Mouse (Mus musculus): ENCODE results near the gene Ceacam19. TPM values are rescaled to one million over a fixed set of nuclear protein-coding genes. Genes with fewer than 3 reads are reported as not detected.
A peak's percentile ranks its signal among the peaks of the same experiment; 100 is the strongest.

Ceacam19 gene
- polyA plus RNA-seq, 1 experiment = not detected

DNA sequence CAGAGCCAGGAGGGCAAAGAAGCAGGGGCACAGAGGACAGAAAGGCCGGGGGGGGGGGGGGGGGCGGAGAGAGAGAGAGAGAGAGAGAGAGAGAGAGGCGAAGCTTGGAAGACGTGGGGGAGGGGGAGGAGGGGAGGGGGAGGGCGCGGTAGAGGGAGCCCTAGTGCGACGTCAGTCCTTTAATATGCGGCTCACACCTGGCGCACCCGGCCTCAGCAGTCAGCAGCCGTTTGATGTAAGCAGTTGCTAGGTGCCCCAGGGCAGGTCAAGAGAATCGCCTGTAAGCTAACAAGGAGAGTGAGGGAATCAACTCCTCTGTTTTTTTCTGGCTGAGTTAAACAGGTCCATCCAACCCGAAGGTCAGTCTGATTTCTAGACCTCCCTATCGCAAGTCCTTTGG is 36.0 kb upstream of the Ceacam19 start:
- peaks cover 3% of the 10 kb centered on the region for H3K36me3 ChIP-seq (ENCODE audit: control insufficient read depth, insufficient read depth)
- no peak overlapping the region for H3ac ChIP-seq (ENCODE audit: control insufficient read depth, insufficient read length, low read depth)
- H3K79me3 ChIP-seq (ENCODE audit: low read depth) = peaks cover 10% of the 10 kb centered on the region
- TF ChIP-seq MAX (IDR thresholded peaks at IDR 0.05) (no peak), CTCF (IDR thresholded peaks at IDR 0.05; ENCODE audit: control insufficient read depth, insufficient read depth, insufficient read length) (no peak), CEBPB (IDR thresholded peaks at IDR 0.05; ENCODE audit: low read depth) (no peak), MYOG (IDR thresholded peaks at IDR 0.05; ENCODE audit: control insufficient read depth, extremely low read depth, insufficient read length) (no peak), FOSL1 (IDR thresholded peaks at IDR 0.05; ENCODE audit: insufficient read depth, low read length, poor library complexity, severe bottlenecking) (no peak), MYOD1 (IDR thresholded peaks at IDR 0.05; ENCODE audit: control insufficient read depth, insufficient read length, low read depth) (no peak), USF1 (IDR thresholded peaks at IDR 0.05; ENCODE audit: low read depth) (no peak)
- H3K27me3 ChIP-seq (ENCODE audit: control insufficient read depth, insufficient read depth, insufficient read length) = no peaks in the 10 kb centered on the region
- no peak overlapping the region for H3K4me3 ChIP-seq (ENCODE audit: insufficient read depth, poor library complexity, severe bottlenecking)
- peaks cover 30% of the 10 kb centered on the region for H3K79me2 ChIP-seq (ENCODE audit: control insufficient read depth, insufficient read depth)

DNA sequence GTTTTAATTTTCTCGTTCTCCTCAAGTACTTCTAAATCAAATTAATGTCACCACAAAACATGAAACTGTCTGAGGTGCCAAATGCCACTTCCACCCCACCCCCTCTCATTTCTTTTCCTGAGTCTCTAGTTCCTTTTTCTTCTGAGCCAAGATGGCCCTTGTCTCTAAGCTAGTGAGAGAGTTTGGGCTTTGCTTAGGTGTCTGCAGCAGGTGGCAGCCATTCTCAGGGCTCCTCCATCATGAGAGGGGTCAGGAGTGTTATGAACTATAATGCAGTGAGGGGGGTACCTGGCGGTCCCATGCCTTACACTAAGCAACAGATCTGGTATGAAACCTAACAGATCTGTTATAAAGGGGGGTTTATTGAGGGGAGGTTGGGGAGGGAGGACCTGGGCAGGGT is 35.6 kb upstream of the Ceacam19 start:
- Histone ChIP-seq H3K36me3 (ENCODE audit: control insufficient read depth, insufficient read depth) (peaks cover 7% of the 10 kb centered on the region), H3K79me2 (ENCODE audit: control insufficient read depth, insufficient read depth) (peaks cover 35% of the 10 kb centered on the region), H3K4me3 (ENCODE audit: insufficient read depth, poor library complexity, severe bottlenecking) (no peak overlapping the region), H3K27me3 (ENCODE audit: control insufficient read depth, insufficient read depth, insufficient read length) (no peaks in the 10 kb centered on the region), H3ac (ENCODE audit: control insufficient read depth, insufficient read length, low read depth) (no peak overlapping the region), H3K79me3 (ENCODE audit: low read depth) (peaks cover 15% of the 10 kb centered on the region)
- TF ChIP-seq CTCF (IDR thresholded peaks at IDR 0.05; ENCODE audit: control insufficient read depth, insufficient read depth, insufficient read length) (no peak), MAX (IDR thresholded peaks at IDR 0.05) (no peak), USF1 (IDR thresholded peaks at IDR 0.05; ENCODE audit: low read depth) (no peak), MYOD1 (IDR thresholded peaks at IDR 0.05; ENCODE audit: control insufficient read depth, insufficient read length, low read depth) (no peak), FOSL1 (IDR thresholded peaks at IDR 0.05; ENCODE audit: insufficient read depth, low read length, poor library complexity, severe bottlenecking) (no peak), CEBPB (IDR thresholded peaks at IDR 0.05; ENCODE audit: low read depth) (no peak)

DNA sequence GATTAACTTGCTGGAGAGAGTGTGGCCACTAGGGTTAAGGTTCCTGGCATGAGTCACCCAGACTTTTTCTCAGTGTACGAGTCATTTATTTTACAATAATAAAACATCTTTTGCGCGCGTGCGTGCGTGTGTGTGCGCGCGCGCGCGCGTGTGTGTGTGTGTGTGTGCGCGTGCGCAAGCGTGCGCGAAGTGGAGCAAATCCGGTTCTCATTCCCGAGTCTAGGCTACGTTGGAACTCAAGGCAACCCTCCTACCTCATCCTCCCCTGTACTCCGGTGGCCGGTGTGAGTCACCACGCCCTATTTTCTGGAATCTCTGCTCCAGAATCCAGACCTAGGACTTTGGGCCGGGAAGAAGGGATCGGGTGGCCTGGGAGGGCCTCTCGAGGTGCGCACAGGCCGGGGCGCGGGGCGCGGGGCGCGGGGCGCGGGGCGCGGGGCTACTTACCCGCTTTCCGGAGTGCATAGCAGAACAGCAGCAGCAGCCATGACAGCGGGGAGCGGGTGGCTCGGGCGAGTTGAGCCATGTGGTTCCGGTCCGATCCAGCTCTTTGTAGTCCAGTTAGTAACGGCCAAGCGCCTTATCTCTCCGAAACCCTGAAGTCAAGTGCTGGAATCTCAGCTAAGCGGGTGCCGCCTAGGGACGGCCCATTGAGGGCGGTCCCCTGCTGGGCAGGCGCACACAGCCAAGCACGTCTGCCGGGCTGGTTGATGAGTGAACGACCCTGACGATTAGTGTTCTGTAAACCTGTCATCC is 32.9 kb upstream of the Ceacam19 start, which contains the start of gene Pvr:
TSS of gene Pvr (minus strand) at position 655 of the 756 bp plus-strand sequence.
- H3K36me3 ChIP-seq (ENCODE audit: control insufficient read depth, insufficient read depth) = peaks cover 33% of the 10 kb centered on the region
- peaks cover 28% of the 10 kb centered on the region for H3K79me3 ChIP-seq (ENCODE audit: low read depth)
- no peaks in the 10 kb centered on the region for H3K27me3 ChIP-seq (ENCODE audit: control insufficient read depth, insufficient read depth, insufficient read length)
- H3K79me2 ChIP-seq (ENCODE audit: control insufficient read depth, insufficient read depth) = peaks cover 50% of the 10 kb centered on the region
- TF ChIP-seq FOSL1 (IDR thresholded peaks at IDR 0.05; ENCODE audit: insufficient read depth, low read length, poor library complexity, severe bottlenecking) (peak; percentile 1), CTCF (IDR thresholded peaks at IDR 0.05; ENCODE audit: control insufficient read depth, insufficient read depth, insufficient read length) (no peak)
- H3K4me3 ChIP-seq (ENCODE audit: insufficient read depth, poor library complexity, severe bottlenecking) = peak within 1 kb of the TSS; percentile 46
- peak within 1 kb of the TSS; percentile 63 for H3ac ChIP-seq (ENCODE audit: control insufficient read depth, insufficient read length, low read depth)

DNA sequence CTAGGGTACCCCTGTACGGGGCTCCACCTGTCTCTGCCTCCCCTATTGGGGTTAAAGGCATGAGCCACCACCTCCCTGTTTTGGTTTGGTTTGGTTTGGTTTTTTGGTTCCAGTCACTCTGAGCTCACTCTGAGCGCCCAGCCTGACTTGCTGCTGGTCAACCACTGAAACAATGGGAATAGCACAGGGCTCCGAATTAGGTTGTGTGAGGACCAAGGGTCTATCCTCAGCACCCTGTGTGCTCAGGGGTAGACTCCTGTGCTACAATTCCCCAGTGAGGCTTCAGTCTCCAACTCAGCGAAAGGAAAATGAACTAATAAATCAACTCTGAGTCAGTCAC is 32.4 kb upstream of the Ceacam19 start:
- H3K36me3 ChIP-seq (ENCODE audit: control insufficient read depth, insufficient read depth) = peaks cover 34% of the 10 kb centered on the region
- H3K4me3 ChIP-seq (ENCODE audit: insufficient read depth, poor library complexity, severe bottlenecking) = peak overlapping the region; percentile 46
- no peaks in the 10 kb centered on the region for H3K27me3 ChIP-seq (ENCODE audit: control insufficient read depth, insufficient read depth, insufficient read length)
- H3ac ChIP-seq (ENCODE audit: control insufficient read depth, insufficient read length, low read depth) = peak overlapping the region; percentile 44
- peaks cover 50% of the 10 kb centered on the region for H3K79me2 ChIP-seq (ENCODE audit: control insufficient read depth, insufficient read depth)
- TF ChIP-seq USF1 (IDR thresholded peaks at IDR 0.05; ENCODE audit: low read depth) = no peak
- peak; percentile 24 for TF ChIP-seq FOSL1 (IDR thresholded peaks at IDR 0.05; ENCODE audit: insufficient read depth, low read length, poor library complexity, severe bottlenecking)
- TF ChIP-seq CTCF (IDR thresholded peaks at IDR 0.05; ENCODE audit: control insufficient read depth, insufficient read depth, insufficient read length) = no peak
- peaks cover 28% of the 10 kb centered on the region for H3K79me3 ChIP-seq (ENCODE audit: low read depth)

- peaks cover 32% of the 10 kb centered on the region for H3K79me2 ChIP-seq (ENCODE audit: control insufficient read depth, insufficient read depth)
- no peak for TF ChIP-seq FOSL1 (IDR thresholded peaks at IDR 0.05; ENCODE audit: insufficient read depth, low read length, poor library complexity, severe bottlenecking)
- no peak for TF ChIP-seq MYOD1 (IDR thresholded peaks at IDR 0.05; ENCODE audit: control insufficient read depth, insufficient read length, low read depth)
- no peak for TF ChIP-seq CTCF (IDR thresholded peaks at IDR 0.05; ENCODE audit: control insufficient read depth, insufficient read depth, insufficient read length)
- no peak for TF ChIP-seq USF1 (IDR thresholded peaks at IDR 0.05; ENCODE audit: low read depth)
- no peak for TF ChIP-seq CEBPB (IDR thresholded peaks at IDR 0.05; ENCODE audit: low read depth)
- no peak for TF ChIP-seq MYOG (IDR thresholded peaks at IDR 0.05; ENCODE audit: control insufficient read depth, extremely low read depth, insufficient read length)
- no peak for TF ChIP-seq MAX (IDR thresholded peaks at IDR 0.05)
- H3ac ChIP-seq (ENCODE audit: control insufficient read depth, insufficient read length, low read depth) = no peak overlapping the region
- peaks cover 22% of the 10 kb centered on the region for H3K79me3 ChIP-seq (ENCODE audit: low read depth)
- H3K4me3 ChIP-seq (ENCODE audit: insufficient read depth, poor library complexity, severe bottlenecking) = no peak overlapping the region
- no peaks in the 10 kb centered on the region for H3K27me3 ChIP-seq (ENCODE audit: control insufficient read depth, insufficient read depth, insufficient read length)
- H3K36me3 ChIP-seq (ENCODE audit: control insufficient read depth, insufficient read depth) = peaks cover 59% of the 10 kb centered on the region
These were observed 26.8 kb upstream of the Ceacam19 start for GRCm38 (mm10) chr7:19914558-19914957.
